Mouse (Mus musculus): Measurements from ENCODE around the gene Cd209d. TPM values are rescaled to one million over a fixed set of nuclear protein-coding genes. Genes with fewer than 3 reads are reported as not detected.
"Not testable (repeated sequence)": the region's sequence is repeated elsewhere in the genome, so short reads cannot be mapped to it uniquely, and the experiment has no call there.

Gene Cd209d
- polyA plus RNA-seq (2014; fragmentation: Nextera tagmentation; extraction: Ambion mirVana) = 0.22 TPM in 1 of 2 replicates, not detected in the other

- H3K4me1 ChIP-seq (ENCODE audit: control insufficient read depth, insufficient read depth, low read length) = no peaks in the 10 kb centered on the region
- H3K27me3 ChIP-seq (replicated peaks; ENCODE audit: control insufficient read depth, insufficient read depth, low read length) = no peaks in the 10 kb centered on the region
- no peaks in the 10 kb centered on the region for H3K36me3 ChIP-seq (ENCODE audit: control insufficient read depth, insufficient read depth, low read length)
- H3K27ac ChIP-seq (replicated peaks; ENCODE audit: low read depth, low read length) = no peak within 1 kb of the TSS
- DNase-seq (ENCODE audit: low spot score) (no peak), ATAC-seq (ENCODE audit: low read depth) (no peak)
- H3K9me3 ChIP-seq (ENCODE audit: control insufficient read depth, low read length) = 0 out of 2 replicates have a peak, but pooled peaks cover 3% of the 10 kb centered on the region
- H3K4me2 ChIP-seq (ENCODE audit: low read depth, low read length) = no peak within 1 kb of the TSS
- 68% methylated on average over 4 of the region's 4 CpGs for WGBS
- H3K4me3 ChIP-seq (ENCODE audit: low read depth, low read length) = no peak within 1 kb of the TSS
- H3K9ac ChIP-seq (ENCODE audit: low read depth, low read length) = no peak within 1 kb of the TSS
Measured at GRCm38 (mm10) chr8:3878455-3878854, at the start of gene Cd209d. TSS of gene Cd209d (minus strand) at chr8:3878555.

GRCm38 (mm10) chr8:3926744-3927143, 48.4 kb upstream of the Cd209d start, which contains the start of gene Cd209b:
TSS of gene Cd209b (minus strand) at chr8:3926844.
- Histone ChIP-seq H3K27me3 (replicated peaks; ENCODE audit: control insufficient read depth, insufficient read depth, low read length) (no peaks in the 10 kb centered on the region), H3K4me3 (ENCODE audit: low read depth, low read length) (no peak within 1 kb of the TSS), H3K27ac (replicated peaks; ENCODE audit: low read depth, low read length) (no peak within 1 kb of the TSS), H3K9me3 (ENCODE audit: control insufficient read depth, low read length) (no peaks in the 10 kb centered on the region), H3K9ac (ENCODE audit: low read depth, low read length) (no peak within 1 kb of the TSS), H3K4me2 (ENCODE audit: low read depth, low read length) (no peak within 1 kb of the TSS), H3K4me1 (ENCODE audit: control insufficient read depth, insufficient read depth, low read length) (no peaks in the 10 kb centered on the region), H3K36me3 (ENCODE audit: control insufficient read depth, insufficient read depth, low read length) (no peaks in the 10 kb centered on the region)
- DNase-seq (ENCODE audit: low spot score) = no peak
- no peak for ATAC-seq (ENCODE audit: low read depth)
- WGBS = 89% methylated on average over 3 of the region's 3 CpGs

GRCm38 (mm10) chr8:3876121-3876520, 2.2 kb downstream of the Cd209d start:
- Histone ChIP-seq H3K4me2 (ENCODE audit: low read depth, low read length) (no peak overlapping the region), H3K4me1 (ENCODE audit: control insufficient read depth, insufficient read depth, low read length) (no peaks in the 10 kb centered on the region), H3K4me3 (ENCODE audit: low read depth, low read length) (no peak overlapping the region), H3K27ac (replicated peaks; ENCODE audit: low read depth, low read length) (no peak overlapping the region), H3K9ac (ENCODE audit: low read depth, low read length) (no peak overlapping the region), H3K27me3 (replicated peaks; ENCODE audit: control insufficient read depth, insufficient read depth, low read length) (no peaks in the 10 kb centered on the region), H3K9me3 (ENCODE audit: control insufficient read depth, low read length) (0 out of 2 replicates have a peak, but pooled peaks cover 3% of the 10 kb centered on the region), H3K36me3 (ENCODE audit: control insufficient read depth, insufficient read depth, low read length) (no peaks in the 10 kb centered on the region)
- DNase-seq (ENCODE audit: low spot score) (no peak), ATAC-seq (ENCODE audit: low read depth) (no peak)
- 80% methylated on average over 2 of the region's 2 CpGs for WGBS

- not testable (repeated sequence) for H3K27ac ChIP-seq (replicated peaks; ENCODE audit: low read depth, low read length); H3K27me3 ChIP-seq (replicated peaks; ENCODE audit: control insufficient read depth, insufficient read depth, low read length); H3K9me3 ChIP-seq (ENCODE audit: control insufficient read depth, low read length); H3K4me2 ChIP-seq (ENCODE audit: low read depth, low read length); H3K4me1 ChIP-seq (ENCODE audit: control insufficient read depth, insufficient read depth, low read length); H3K36me3 ChIP-seq (ENCODE audit: control insufficient read depth, insufficient read depth, low read length); ATAC-seq (ENCODE audit: low read depth); H3K4me3 ChIP-seq (ENCODE audit: low read depth, low read length); DNase-seq (ENCODE audit: low spot score); H3K9ac ChIP-seq (ENCODE audit: low read depth, low read length)
Measured at GRCm38 (mm10) chr8:3862736-3863135, 15.6 kb downstream of the Cd209d start.

GRCm38 (mm10) chr8:3854209-3854608, 24.1 kb downstream of the Cd209d start, which contains the start of gene Cd209e:
TSS of gene Cd209e (minus strand) at chr8:3854309.
- Histone ChIP-seq H3K4me2 (ENCODE audit: low read depth, low read length) (no peak within 1 kb of the TSS), H3K27me3 (replicated peaks; ENCODE audit: control insufficient read depth, insufficient read depth, low read length) (no peaks in the 10 kb centered on the region), H3K9me3 (ENCODE audit: control insufficient read depth, low read length) (no peaks in the 10 kb centered on the region), H3K4me1 (ENCODE audit: control insufficient read depth, insufficient read depth, low read length) (no peaks in the 10 kb centered on the region), H3K27ac (replicated peaks; ENCODE audit: low read depth, low read length) (no peak within 1 kb of the TSS), H3K4me3 (ENCODE audit: low read depth, low read length) (no peak within 1 kb of the TSS), H3K36me3 (ENCODE audit: control insufficient read depth, insufficient read depth, low read length) (no peaks in the 10 kb centered on the region), H3K9ac (ENCODE audit: low read depth, low read length) (no peak within 1 kb of the TSS)
- DNase-seq (ENCODE audit: low spot score) = no peak
- ATAC-seq (ENCODE audit: low read depth) = no peak
- WGBS = 67% methylated on average over 2 of the region's 2 CpGs

Other genes starting within 250 kb of the Cd209d start
- gene Stxbp2, start 247.6 kb downstream of the Cd209d start, polyA plus RNA-seq (2014; fragmentation: Nextera tagmentation; extraction: Ambion mirVana) = 23.7 and 30.4 TPM in 2 replicates
- 1.3 TPM in 1 of 2 replicates, not detected in the other for gene Retn, start 222.8 kb downstream of the Cd209d start, polyA plus RNA-seq (2014; fragmentation: Nextera tagmentation; extraction: Ambion mirVana)
- gene Mcemp1, start 212.8 kb downstream of the Cd209d start, polyA plus RNA-seq (2014; fragmentation: Nextera tagmentation; extraction: Ambion mirVana) = 0.45 and 0.78 TPM in 2 replicates
- gene Fcor, start 206.2 kb downstream of the Cd209d start, polyA plus RNA-seq (2014; fragmentation: Nextera tagmentation; extraction: Ambion mirVana) = 12.6 and 14.8 TPM in 2 replicates
- gene Trappc5, start 202.3 kb downstream of the Cd209d start, polyA plus RNA-seq (2014; fragmentation: Nextera tagmentation; extraction: Ambion mirVana) = 29.0 and 29.5 TPM in 2 replicates
- gene Fcer2a, start 184.4 kb downstream of the Cd209d start, polyA plus RNA-seq (2014; fragmentation: Nextera tagmentation; extraction: Ambion mirVana) = 0.07 and 0.14 TPM in 2 replicates
- gene Clec4g, start 157.9 kb downstream of the Cd209d start, polyA plus RNA-seq (2014; fragmentation: Nextera tagmentation; extraction: Ambion mirVana) = not detected in 2 replicates
- 0.50 and 1.1 TPM in 2 replicates for gene Cd209a, start 129.6 kb downstream of the Cd209d start, polyA plus RNA-seq (2014; fragmentation: Nextera tagmentation; extraction: Ambion mirVana)
- gene Cd209e, start 24.2 kb downstream of the Cd209d start, polyA plus RNA-seq (2014; fragmentation: Nextera tagmentation; extraction: Ambion mirVana) = not detected in 2 replicates
- gene Cd209b, start 48.3 kb upstream of the Cd209d start, polyA plus RNA-seq (2014; fragmentation: Nextera tagmentation; extraction: Ambion mirVana) = 0.17 TPM in 1 of 2 replicates, not detected in the other
- 0.28 and 0.79 TPM in 2 replicates for gene Cd209c, start 76.2 kb upstream of the Cd209d start, polyA plus RNA-seq (2014; fragmentation: Nextera tagmentation; extraction: Ambion mirVana)
- gene Cd209f, start 227.3 kb upstream of the Cd209d start, polyA plus RNA-seq (2014; fragmentation: Nextera tagmentation; extraction: Ambion mirVana) = 0.19 and 0.21 TPM in 2 replicates

All from embryonic facial prominence, embryonic 14.5 days (tissue).